Mouse (Mus musculus): Measurements from ENCODE around the gene Ccdc15. TPM values are rescaled to one million over a fixed set of nuclear protein-coding genes. Genes with fewer than 3 reads are reported as not detected.

Ccdc15 gene
- total and polyA plus RNA-seq, 3 experiments: 3.7 to 4.0 TPM; not detected in 1

DNA sequence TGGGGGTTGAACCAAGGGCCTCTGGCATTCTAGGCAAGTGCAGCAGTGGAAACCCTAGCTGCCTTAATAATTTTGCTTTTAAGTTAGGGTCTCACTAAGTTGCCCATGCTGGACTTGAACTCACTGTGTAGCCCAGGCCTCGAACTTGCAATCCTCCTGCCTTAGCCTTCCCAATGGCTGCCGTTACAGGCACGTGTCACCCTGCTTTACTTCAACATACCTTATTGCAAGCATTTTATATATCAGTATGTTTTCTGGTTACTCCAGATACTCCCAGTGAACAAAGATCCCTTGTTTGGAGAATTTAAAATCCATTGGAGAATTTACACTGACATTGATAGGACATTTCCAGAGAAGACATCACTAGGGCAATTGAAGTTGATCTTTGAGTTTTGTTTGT is 818 bp upstream of the Ccdc15 start:
- peaks cover 0 to 21% of the 10 kb centered on the region in 2 experiments; a peak in 2 of 4 replicates for H3K36me3 ChIP-seq (ENCODE audit: control insufficient read depth in 1 of 2, insufficient read depth in 2 of 2, low read length in 2 of 2)
- peak overlapping the region; percentile 69 to 84 for H3K4me3 ChIP-seq (ENCODE audit: control insufficient read depth in 1 of 2, insufficient read depth in 1 of 2, low read depth in 2 of 2, low read length in 2 of 2)
- no peaks in the 10 kb centered on the region for H3K27me3 ChIP-seq (ENCODE audit: control insufficient read depth in 1 of 2, insufficient read depth in 2 of 2, low read length in 2 of 2)
- TF ChIP-seq JUND (IDR thresholded peaks at IDR 0.05; ENCODE audit: low read depth, low read length) (no peak), NRF1 (IDR thresholded peaks at IDR 0.05; ENCODE audit: insufficient read depth, low read depth, low read length, poor library complexity, severe bottlenecking) (no peak), ELF1 (IDR thresholded peaks at IDR 0.05; ENCODE audit: low read depth, low read length) (no peak), MYC (IDR thresholded peaks at IDR 0.05; ENCODE audit: low read depth, low read length) (no peak), RCOR1 (IDR thresholded peaks at IDR 0.05; ENCODE audit: low read depth, low read length) (no peak), BHLHE40 (IDR thresholded peaks at IDR 0.05; ENCODE audit: borderline replicate concordance, low read depth, low read length) (no peak), POLR2A (IDR thresholded peaks at IDR 0.05; ENCODE audit: control insufficient read depth in 1 of 2, insufficient read depth in 1 of 2, low read depth in 1 of 2, low read length in 2 of 2, poor library complexity in 1 of 2) (no peak), NELFE (IDR thresholded peaks at IDR 0.05; ENCODE audit: low read depth, low read length) (no peak), CHD2 (IDR thresholded peaks at IDR 0.05; ENCODE audit: low read length) (no peak), MAX (IDR thresholded peaks at IDR 0.05; ENCODE audit: low read length) (no peak), ZMIZ1 (IDR thresholded peaks at IDR 0.05; ENCODE audit: low read depth, low read length) (no peak), USF1 (IDR thresholded peaks at IDR 0.05; ENCODE audit: low read depth, low read length) (no peak), E2F4 (IDR thresholded peaks at IDR 0.05; ENCODE audit: borderline replicate concordance, low read depth, low read length) (no peak), KAT2A (conservative IDR thresholded peaks at IDR 0.05; ENCODE audit: low read depth, low read length) (no peak), SIN3A (IDR thresholded peaks at IDR 0.05; ENCODE audit: low read length) (no peak), CTCF (IDR thresholded peaks at IDR 0.05 in 2 of 3, conservative IDR thresholded peaks at IDR 0.05 in 1 of 3; ENCODE audit: control insufficient read depth in 1 of 3, insufficient read depth in 1 of 3, low read depth in 2 of 3, low read length in 3 of 3, poor library complexity in 1 of 3, severe bottlenecking in 1 of 3) (no peak), GATA1 (IDR thresholded peaks at IDR 0.05; ENCODE audit: low read depth, low read length) (no peak), SMC3 (IDR thresholded peaks at IDR 0.05; ENCODE audit: low read depth, low read length) (no peak), USF2 (IDR thresholded peaks at IDR 0.05; ENCODE audit: borderline replicate concordance in 1 of 2, insufficient read depth in 1 of 2, low read depth in 1 of 2, low read length in 2 of 2) (no peak), MAZ (IDR thresholded peaks at IDR 0.05; ENCODE audit: low read depth, low read length) (no peak)
- peak overlapping the region; percentile 89 for H3K27ac ChIP-seq (ENCODE audit: control insufficient read depth, low read depth, low read length)
- DNase-seq (ENCODE audit: low read depth, low spot score): no peak
- H3K79me2 ChIP-seq (ENCODE audit: control insufficient read depth, insufficient read depth, low read length, poor library complexity): peaks cover 10% of the 10 kb centered on the region; the same call in 1 of the 2 replicates
- no peaks in the 10 kb centered on the region for H3K9me3 ChIP-seq (replicated peaks; ENCODE audit: insufficient read depth, low read length)
- peak overlapping the region; percentile 87 for H3K9ac ChIP-seq (ENCODE audit: control insufficient read depth, low read depth, low read length, poor library complexity, severe bottlenecking)
- peaks cover 7 to 11% of the 10 kb centered on the region in 2 experiments; a peak in 3 of 4 replicates for H3K4me1 ChIP-seq (ENCODE audit: control insufficient read depth in 1 of 2, insufficient read depth in 2 of 2, low read length in 2 of 2)
